Mouse (Mus musculus) stomach, embryonic 15.5 days (tissue): Measurements from ENCODE around the gene Aqp9. TPM values are rescaled to one million over a fixed set of nuclear protein-coding genes. Genes with fewer than 3 reads are reported as not detected.
A peak's percentile ranks its signal among the peaks of the same experiment; 100 is the strongest.

ENCODE experiments used
- ATAC-seq: fragments of 200-750 bp; cut with Nextera tagmentation; 2 replicates; pipeline ENCODE4 v1.8.0; 2017; ENCODE audit warnings: low read depth, moderate number of reproducible peaks, moderate TSS enrichment; ENCODE audit not compliant: insufficient read depth, low FRiP score
- H3K27ac ChIP-seq: fragments of 300-500 bp; sonication (generic); 2 replicates; pipeline ENCODE4 v1.5.1; 2015; ENCODE audit warnings: mild to moderate bottlenecking, inconsistent platforms
- H3K27me3 ChIP-seq: fragments of 300-500 bp; sonication (generic); replicated peaks from 2 replicates; pipeline ENCODE4 v1.6.1; 2015; ENCODE audit warnings: inconsistent platforms
- H3K36me3 ChIP-seq: fragments of 300-500 bp; sonication (generic); 2 replicates; pipeline ENCODE4 v1.6.1; 2015; ENCODE audit warnings: inconsistent platforms
- H3K4me1 ChIP-seq: fragments of 300-500 bp; sonication (generic); 2 replicates; pipeline ENCODE4 v1.6.1; 2015; ENCODE audit warnings: inconsistent platforms
- H3K4me2 ChIP-seq: fragments of 300-500 bp; sonication (generic); 2 replicates; pipeline ENCODE4 v1.6.1; 2015; ENCODE audit warnings: mild to moderate bottlenecking, inconsistent platforms
- H3K4me3 ChIP-seq: fragments of 300-500 bp; sonication (generic); replicated peaks from 2 replicates; pipeline ENCODE4 v1.5.1; 2015; ENCODE audit warnings: inconsistent platforms
- H3K9ac ChIP-seq: fragments of 300-500 bp; sonication (generic); 2 replicates; pipeline ENCODE4 v1.6.1; 2015; ENCODE audit warnings: inconsistent platforms
- H3K9me3 ChIP-seq: fragments of 300-500 bp; sonication (generic); 2 replicates; pipeline ENCODE4 v1.6.1; 2016; ENCODE audit warnings: inconsistent platforms
- WGBS: fragments of 180-500 bp; shearing (Covaris S2); methylation state at CpG from one replicate; pipeline ENCODE4 v1.1.7; 2015; 5-methylcytosine and 5-hydroxymethylcytosine counted together
- polyA plus RNA-seq: library from polyadenylated mRNA; unstranded; fragments of >200 nt; fragmentation: Nextera tagmentation; extraction: Ambion mirVana; gene quantifications from 2 replicates; pipeline ENCODE4 v1.2.1, GENCODE M21; 2015

Gene Aqp9
- polyA plus RNA-seq, 1 experiment from 2014 or later: 1.0 TPM

- Histone ChIP-seq H3K9ac (no peak overlapping the region), H3K27me3 (no peaks in the 10 kb centered on the region), H3K4me3 (no peak overlapping the region), H3K4me1 (peaks cover 14% of the 10 kb centered on the region), H3K4me2 (no peak overlapping the region), H3K36me3 (no peaks in the 10 kb centered on the region), H3K27ac (no peak overlapping the region), H3K9me3 (no peaks in the 10 kb centered on the region)
- WGBS: 69% methylated on average over 2 of the region's 2 CpGs
- ATAC-seq: no peak
Measured at GRCm38 (mm10) chr9:71165510-71165909, 3.0 kb downstream of the Aqp9 start.

- Histone ChIP-seq H3K27me3 (no peaks in the 10 kb centered on the region), H3K4me2 (no peak overlapping the region), H3K4me1 (peaks cover 14% of the 10 kb centered on the region), H3K4me3 (no peak overlapping the region), H3K36me3 (no peaks in the 10 kb centered on the region), H3K9me3 (no peaks in the 10 kb centered on the region), H3K9ac (no peak overlapping the region), H3K27ac (no peak overlapping the region)
- 74% methylated on average over 6 of the region's 6 CpGs for WGBS
- no peak for ATAC-seq
Measured at GRCm38 (mm10) chr9:71165061-71165460, 3.4 kb downstream of the Aqp9 start.

- Histone ChIP-seq H3K4me3 (no peak overlapping the region), H3K27me3 (no peaks in the 10 kb centered on the region), H3K36me3 (no peaks in the 10 kb centered on the region), H3K4me2 (no peak overlapping the region), H3K9me3 (no peaks in the 10 kb centered on the region), H3K9ac (no peak overlapping the region), H3K4me1 (peaks cover 14% of the 10 kb centered on the region), H3K27ac (no peak overlapping the region)
- WGBS: 61% methylated on average over 3 of the region's 3 CpGs
- ATAC-seq: no peak
Measured at GRCm38 (mm10) chr9:71164353-71164752, 4.1 kb downstream of the Aqp9 start.

GRCm38 (mm10) chr9:71162858-71163740 is 5.4 kb downstream of the Aqp9 start:
- no peak overlapping the region for H3K9ac ChIP-seq
- 61% methylated on average over 12 of the region's 12 CpGs for WGBS
- no peaks in the 10 kb centered on the region for H3K9me3 ChIP-seq
- ATAC-seq: no peak
- H3K4me2 ChIP-seq: no peak overlapping the region
- 0 out of 2 replicates have a peak overlapping the region, but pooled peaks have one; percentile 31 for H3K27ac ChIP-seq
- H3K27me3 ChIP-seq: no peaks in the 10 kb centered on the region
- H3K4me1 ChIP-seq: 0 out of 2 replicates have a peak, but pooled peaks cover 5% of the 10 kb centered on the region
- no peaks in the 10 kb centered on the region for H3K36me3 ChIP-seq
- no peak overlapping the region for H3K4me3 ChIP-seq

- Histone ChIP-seq H3K27me3 (no peaks in the 10 kb centered on the region), H3K4me3 (no peak overlapping the region), H3K4me2 (no peak overlapping the region), H3K36me3 (no peaks in the 10 kb centered on the region), H3K9me3 (no peaks in the 10 kb centered on the region), H3K9ac (no peak overlapping the region), H3K4me1 (no peaks in the 10 kb centered on the region), H3K27ac (0 out of 2 replicates have a peak overlapping the region, but pooled peaks have one; percentile 31)
- WGBS: 75% methylated on average over 8 of the region's 8 CpGs
- ATAC-seq: no peak
Measured at GRCm38 (mm10) chr9:71162131-71162857, 6.2 kb downstream of the Aqp9 start.

GRCm38 (mm10) chr9:71160849-71161711 is 7.4 kb downstream of the Aqp9 start:
- no peak overlapping the region for H3K4me2 ChIP-seq
- H3K27me3 ChIP-seq: no peaks in the 10 kb centered on the region
- no peaks in the 10 kb centered on the region for H3K36me3 ChIP-seq
- WGBS: 82% methylated on average over 13 of the region's 13 CpGs
- no peak for ATAC-seq
- H3K9me3 ChIP-seq: no peaks in the 10 kb centered on the region
- no peaks in the 10 kb centered on the region for H3K4me1 ChIP-seq
- no peak overlapping the region for H3K9ac ChIP-seq
- H3K4me3 ChIP-seq: no peak overlapping the region
- H3K27ac ChIP-seq: no peak overlapping the region

GRCm38 (mm10) chr9:71159686-71160085 is 8.8 kb downstream of the Aqp9 start:
- Histone ChIP-seq H3K4me2 (no peak overlapping the region), H3K4me1 (no peaks in the 10 kb centered on the region)
- ATAC-seq: no peak

GRCm38 (mm10) chr9:71159060-71159626 is 9.3 kb downstream of the Aqp9 start:
- no peak overlapping the region for H3K27ac ChIP-seq
- no peak for ATAC-seq
- no peaks in the 10 kb centered on the region for H3K27me3 ChIP-seq
- no peaks in the 10 kb centered on the region for H3K36me3 ChIP-seq
- H3K4me1 ChIP-seq: no peaks in the 10 kb centered on the region
- no peak overlapping the region for H3K4me2 ChIP-seq
- H3K4me3 ChIP-seq: no peak overlapping the region
- WGBS: 59% methylated on average over 7 of the region's 7 CpGs
- H3K9ac ChIP-seq: no peak overlapping the region
- H3K9me3 ChIP-seq: no peaks in the 10 kb centered on the region

More at GRCm38 (mm10) chr9:71159686-71160085, 8.8 kb downstream of the Aqp9 start:
- Histone ChIP-seq H3K36me3 (no peaks in the 10 kb centered on the region), H3K9ac (no peak overlapping the region), H3K27me3 (no peaks in the 10 kb centered on the region), H3K27ac (no peak overlapping the region), H3K9me3 (no peaks in the 10 kb centered on the region), H3K4me3 (no peak overlapping the region)
- 73% methylated on average over 5 of the region's 5 CpGs for WGBS

- Histone ChIP-seq H3K4me2 (no peak overlapping the region), H3K27ac (no peak overlapping the region), H3K36me3 (no peaks in the 10 kb centered on the region), H3K27me3 (no peaks in the 10 kb centered on the region), H3K4me1 (no peaks in the 10 kb centered on the region), H3K4me3 (no peak overlapping the region), H3K9ac (no peak overlapping the region), H3K9me3 (no peaks in the 10 kb centered on the region)
- whole genome bisulfite sequencing: 85% methylated on average over 15 of the region's 15 CpGs
- ATAC-seq: no peak
Measured at GRCm38 (mm10) chr9:71157921-71158646, 10.4 kb downstream of the Aqp9 start.

GRCm38 (mm10) chr9:71156447-71157035 is 11.9 kb downstream of the Aqp9 start:
- H3K4me3 ChIP-seq: no peak overlapping the region
- H3K9ac ChIP-seq: no peak overlapping the region
- ATAC-seq: no peak; the same call in 1 of the 2 replicates
- 79% methylated on average over 9 of the region's 9 CpGs for WGBS
- H3K27ac ChIP-seq: no peak overlapping the region
- H3K4me1 ChIP-seq: no peaks in the 10 kb centered on the region
- no peaks in the 10 kb centered on the region for H3K9me3 ChIP-seq
- H3K36me3 ChIP-seq: no peaks in the 10 kb centered on the region
- no peak overlapping the region for H3K4me2 ChIP-seq
- no peaks in the 10 kb centered on the region for H3K27me3 ChIP-seq
